In the genomic region with DNA sequence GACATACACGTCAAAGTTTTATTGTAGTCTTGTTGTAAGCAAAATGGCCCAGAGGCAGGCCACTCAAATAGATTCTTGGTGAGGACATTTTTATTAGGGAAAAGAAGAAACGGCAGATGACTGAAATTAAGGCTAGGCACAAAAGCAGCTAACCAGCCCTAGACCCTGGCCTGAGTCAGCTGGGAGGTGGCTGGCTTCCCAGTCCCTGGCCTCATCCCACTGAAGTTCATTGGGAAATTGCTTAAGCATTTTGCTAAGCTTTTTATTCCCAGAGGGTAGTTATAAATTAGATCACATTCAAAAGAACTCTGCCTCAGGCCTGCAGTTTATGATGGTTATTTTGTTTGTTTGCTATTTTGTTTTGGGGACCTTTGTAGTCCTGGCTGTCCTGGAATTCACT, we compare ENCODE assay signal across 19 mouse cellular contexts. TPM values are rescaled to one million over a fixed set of nuclear protein-coding genes. Genes with fewer than 3 reads are reported as not detected.
DNase-seq lines count a peak whose midpoint lies in the region; TF ChIP-seq lines count a peak whose summit lies in the region.
"Had no signal": no experiment of that assay in that cellular context is flagged by ENCODE, and none has a peak within 500 bp of the region (broad histone marks: within the 10 kb centered on the region; RNA-seq: fewer than 3 reads in every experiment).

No protein-coding gene starts in this region.

- no peak overlapping the region for H3K9ac ChIP-seq in heart, adult 2 months (ENCODE audit: low read depth, low read length)
- H3K9ac ChIP-seq: heart, embryonic 13.5 days; hindbrain, embryonic 15.5 days; neural tube, embryonic 15.5 days had no signal

- intact Hi-C loops in heart, adult 2 months (cut with DNase I), result no loop called here
- intact Hi-C loops in gastrocnemius, postnatal 36 days (cut with DNase I), result no loop called here

- TF ChIP-seq POLR2A in heart, adult 2 months (IDR thresholded peaks at IDR 0.05; ENCODE audit: insufficient read depth, low read depth, low read length), result no peak
- no peak for TF ChIP-seq POLR2A in lung, adult 2 months (IDR thresholded peaks at IDR 0.05; ENCODE audit: borderline replicate concordance, extremely low read depth, low read depth, low read length)

- no peaks in the 10 kb centered on the region for H3K79me2 ChIP-seq in heart, adult 2 months (replicated peaks; ENCODE audit: control insufficient read depth, insufficient read depth, low read length)

- H3K4me1 ChIP-seq in heart, adult 2 months (ENCODE audit: control insufficient read depth, insufficient read depth, low read length), result no peaks in the 10 kb centered on the region
- 0 out of 2 replicates have a peak, but pooled peaks cover 3% of the 10 kb centered on the region for H3K4me1 ChIP-seq in heart, embryonic 10.5 days
- H3K4me1 ChIP-seq in lung, adult 2 months (ENCODE audit: control insufficient read depth, insufficient read depth, low read length), result no peaks in the 10 kb centered on the region
- H3K4me1 ChIP-seq: heart, embryonic 13.5 days; hindbrain, embryonic 15.5 days; neural tube, embryonic 15.5 days had no signal

- peak; percentile 75 for DNase-seq in heart, adult 2 months
- DNase-seq in heart, embryonic 10.5 days (ENCODE audit: low spot score), result no peak
- DNase-seq in urinary bladder, postnatal 14 days (ENCODE audit: low spot score), result peak; percentile 71
- no peak for DNase-seq in urinary bladder, postnatal 4 days (ENCODE audit: low spot score in 2 of 2)
- DNase-seq in gastrocnemius, postnatal 36 days, result peak; percentile 66 to 82
- DNase-seq in skeletal muscle tissue, adult 2 months (ENCODE audit: low read depth, low spot score), result peak; percentile 60
- DNase-seq in lung, adult 2 months, result no peak
- no peak for DNase-seq in layer of hippocampus, adult 18-20 months (ENCODE audit: low spot score in 2 of 2)
- DNase-seq: cerebellum, adult 8-10 months; liver had no signal

- WGBS in heart, adult 2 months, result 80% methylated on average over 2 of the region's 2 CpGs
- WGBS in heart, embryonic 10.5 days, result 75% methylated on average over 2 of the region's 2 CpGs
- 77% methylated on average over 2 of the region's 2 CpGs for WGBS in lung, adult 2 months

- no peak for TF ChIP-seq CTCF in heart, adult 2 months (IDR thresholded peaks at IDR 0.05)
- no peak for TF ChIP-seq CTCF in lung, adult 2 months (IDR thresholded peaks at IDR 0.05; ENCODE audit: insufficient read depth, low read length)

- peak overlapping the region; percentile 12; the same call in 1 of the 2 replicates for H3K27ac ChIP-seq in heart, adult 2 months
- H3K27ac ChIP-seq in heart, embryonic 10.5 days, result no peak overlapping the region
- H3K27ac ChIP-seq: heart, embryonic 13.5 days; hindbrain, embryonic 15.5 days; left cerebral cortex, adult 2 months; neural tube, embryonic 15.5 days had no signal

- no peaks in the 10 kb centered on the region for H3K27me3 ChIP-seq in heart, adult 2 months (ENCODE audit: control insufficient read depth, insufficient read depth, low read length)
- peaks cover 7% of the 10 kb centered on the region; the same call in 1 of the 2 replicates for H3K27me3 ChIP-seq in heart, embryonic 10.5 days (ENCODE audit: insufficient read depth, poor library complexity, severe bottlenecking)
- H3K27me3 ChIP-seq: heart, embryonic 13.5 days; hindbrain, embryonic 15.5 days; neural tube, embryonic 15.5 days had no signal

- H3K36me3 ChIP-seq in heart, adult 2 months (ENCODE audit: control insufficient read depth, insufficient read depth, low read length), result no peaks in the 10 kb centered on the region
- no peaks in the 10 kb centered on the region for H3K36me3 ChIP-seq in heart, embryonic 10.5 days
- H3K36me3 ChIP-seq: G1E; heart, embryonic 13.5 days; hindbrain, embryonic 15.5 days; neural tube, embryonic 15.5 days had no signal

- TF ChIP-seq EP300 in heart, adult 2 months (IDR thresholded peaks at IDR 0.05; ENCODE audit: insufficient read depth, low read depth, low read length), result no peak

- no peak overlapping the region for H3K4me3 ChIP-seq in heart, adult 2 months
- H3K4me3 ChIP-seq in heart, embryonic 10.5 days, result no peak overlapping the region
- H3K4me3 ChIP-seq in lung, adult 2 months (replicated peaks; ENCODE audit: extremely low read depth, low read depth, low read length), result no peak overlapping the region
- H3K4me3 ChIP-seq: heart, embryonic 13.5 days; hindbrain, embryonic 15.5 days; left cerebral cortex, adult 2 months; megakaryocyte, embryonic 14.5 days; neural tube, embryonic 15.5 days had no signal

- H3K9me3 ChIP-seq in heart, embryonic 10.5 days, result no peaks in the 10 kb centered on the region
- H3K9me3 ChIP-seq: G1E; heart, embryonic 13.5 days; hindbrain, embryonic 15.5 days; megakaryocyte, embryonic 14.5 days; neural tube, embryonic 15.5 days had no signal

RNA-seq across cellular contexts. Expression of a gene that starts 3.8 kb away (rescaled TPM):
- total RNA-seq in heart, adult 2 months (2021), result under 1 TPM in 1 of 2 experiments, not detected in 1; 0.23 TPM
- polyA plus RNA-seq in heart, adult 2 months (2012; rRNA removed), result 0.41 and 0.73 TPM in 2 replicates
- polyA plus RNA-seq in heart, embryonic 10.5 days (2016; fragmentation: Nextera tagmentation; extraction: Ambion mirVana), result 0.15 TPM in 1 of 2 replicates, not detected in the other
- under 1 TPM; 0.30 to 0.38 TPM for total RNA-seq in gastrocnemius, postnatal 36 days (2021)
- polyA plus RNA-seq in lung, adult 2 months (2012; rRNA removed), result 1.1 and 1.4 TPM in 2 replicates
- total RNA-seq in layer of hippocampus, adult 18-20 months (2021), result 1 to 10 TPM; 1.6 to 2.1 TPM
- total RNA-seq: G1E had no signal
- polyA plus RNA-seq: forebrain, embryonic 16.5 days; G1E; heart, embryonic 13.5 days; lung, embryonic 16.5 days; neural tube, embryonic 15.5 days; thymus, postnatal 0 days had no signal

RNA-seq across cellular contexts. Expression of a gene that starts 10.5 kb away (rescaled TPM):
- 1 to 10 TPM; 1.6 to 2.3 TPM for total RNA-seq in heart, adult 2 months (2021)
- polyA plus RNA-seq in heart, adult 2 months (2012; rRNA removed), result 0.85 and 1.4 TPM in 2 replicates
- 0.85 and 1.6 TPM in 2 replicates for polyA plus RNA-seq in heart, embryonic 10.5 days (2016; fragmentation: Nextera tagmentation; extraction: Ambion mirVana)
- 1 to 10 TPM; 2.9 to 3.7 TPM for total RNA-seq in gastrocnemius, postnatal 36 days (2021)
- 7.6 and 8.7 TPM in 2 replicates for polyA plus RNA-seq in lung, adult 2 months (2012; rRNA removed)
- total RNA-seq in layer of hippocampus, adult 18-20 months (2021), result 1 to 10 TPM; 8.7 to 9.4 TPM
- total RNA-seq: G1E had no signal
- polyA plus RNA-seq: G1E had no signal

RNA-seq across cellular contexts. Expression of a gene that starts 20.1 kb away (rescaled TPM):
- total RNA-seq in heart, adult 2 months (2021), result under 1 TPM; 0.20 to 0.42 TPM
- not detected in 2 replicates for polyA plus RNA-seq in heart, adult 2 months (2012; rRNA removed)
- not detected in 2 replicates for polyA plus RNA-seq in heart, embryonic 10.5 days (2016; fragmentation: Nextera tagmentation; extraction: Ambion mirVana)
- total RNA-seq in gastrocnemius, postnatal 36 days (2021), result 100 to 1,000 TPM; 121 to 331 TPM
- polyA plus RNA-seq in lung, adult 2 months (2012; rRNA removed), result 0.14 and 0.20 TPM in 2 replicates
- total RNA-seq in layer of hippocampus, adult 18-20 months (2021), result under 1 TPM in 1 of 2 experiments, not detected in 1; 0.30 TPM
- total RNA-seq: G1E had no signal
- polyA plus RNA-seq: G1E; heart, embryonic 13.5 days had no signal

RNA-seq across cellular contexts. Expression of a gene that starts 30.3 kb away (rescaled TPM):
- total RNA-seq in heart, adult 2 months (2021), result 1 to 10 TPM; 2.3 to 2.5 TPM
- polyA plus RNA-seq in heart, adult 2 months (2012; rRNA removed), result 5.0 and 5.5 TPM in 2 replicates
- 18.8 and 22.0 TPM in 2 replicates for polyA plus RNA-seq in heart, embryonic 10.5 days (2016; fragmentation: Nextera tagmentation; extraction: Ambion mirVana)
- 1 to 10 TPM; 2.1 to 2.6 TPM for total RNA-seq in gastrocnemius, postnatal 36 days (2021)
- 7.1 and 9.0 TPM in 2 replicates for polyA plus RNA-seq in lung, adult 2 months (2012; rRNA removed)
- total RNA-seq in layer of hippocampus, adult 18-20 months (2021), result 10 to 100 TPM; 71.3 TPM

RNA-seq across cellular contexts. Expression of a gene that starts 34.4 kb away (rescaled TPM):
- 10 to 100 TPM; 18.2 to 21.3 TPM for total RNA-seq in heart, adult 2 months (2021)
- polyA plus RNA-seq in heart, adult 2 months (2012; rRNA removed), result 15.1 and 21.4 TPM in 2 replicates
- polyA plus RNA-seq in heart, embryonic 10.5 days (2016; fragmentation: Nextera tagmentation; extraction: Ambion mirVana), result 18.9 and 23.1 TPM in 2 replicates
- total RNA-seq in gastrocnemius, postnatal 36 days (2021), result 10 to 100 TPM; 11.0 to 14.1 TPM
- polyA plus RNA-seq in lung, adult 2 months (2012; rRNA removed), result 29.1 and 34.8 TPM in 2 replicates
- total RNA-seq in layer of hippocampus, adult 18-20 months (2021), result 10 to 100 TPM; 69.2 to 69.6 TPM

Comparison
In these comparisons a context has a peak if more than half of its experiments do, and no peak if none do; other contexts are left out.
1. DNase-seq: peak in heart, adult 2 months (2 of 2), urinary bladder, postnatal 14 days (single experiment), gastrocnemius, postnatal 36 days (2 of 2) and skeletal muscle tissue, adult 2 months (single experiment); none in heart, embryonic 10.5 days (single experiment), urinary bladder, postnatal 4 days (0 of 2), lung, adult 2 months (single experiment) and layer of hippocampus, adult 18-20 months (0 of 2).
2. RNA of a gene that starts 20.1 kb away (total RNA-seq): 121 to 331 TPM in gastrocnemius, postnatal 36 days; 0.20 to 0.42 TPM in heart, adult 2 months and 0.30 TPM in layer of hippocampus, adult 18-20 months; every median in the first group is over 10 times any median in the second.